Mouse (Mus musculus): ENCODE data around the gene Elf3.
"Not testable (repeated sequence)": the region's sequence is repeated elsewhere in the genome, so short reads cannot be mapped to it uniquely, and the experiment has no call there.

Elf3 gene

DNA sequence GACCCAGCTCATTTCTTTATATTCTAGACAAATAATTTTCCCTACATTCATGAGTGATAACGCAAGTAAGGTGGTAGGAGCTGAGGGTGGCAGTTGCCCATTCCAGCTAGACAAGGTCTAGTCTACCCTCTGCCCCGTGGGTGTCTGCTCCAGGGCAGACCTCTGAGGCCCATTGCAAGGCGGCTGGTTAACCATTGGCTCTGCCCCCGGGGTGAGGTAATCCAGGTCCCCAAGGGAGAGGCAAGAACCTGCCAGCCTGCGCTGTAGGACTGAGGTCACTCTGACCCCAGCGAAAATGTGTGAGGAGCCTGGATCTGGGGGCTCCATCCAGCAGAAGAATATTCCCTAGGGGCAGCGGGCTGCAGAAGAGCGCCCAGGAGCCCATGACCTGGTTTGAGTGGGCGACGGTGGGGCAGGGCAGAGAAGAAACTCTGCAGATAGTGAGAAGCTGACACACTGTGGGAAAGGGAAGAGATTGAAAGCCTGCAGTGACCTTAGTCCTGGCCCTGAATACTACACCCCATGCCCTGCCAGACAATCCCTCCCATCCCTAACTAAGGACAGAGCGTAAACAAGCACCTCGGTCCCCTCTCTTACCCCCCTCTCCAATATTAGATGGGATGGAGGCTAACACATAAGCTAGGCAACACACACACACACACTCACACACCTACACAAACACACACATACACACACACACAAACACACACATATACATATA lies 21.1 kb downstream of the Elf3 start:
- no peak for DNase-seq (ENCODE audit: low spot score in 2 of 2)

DNA sequence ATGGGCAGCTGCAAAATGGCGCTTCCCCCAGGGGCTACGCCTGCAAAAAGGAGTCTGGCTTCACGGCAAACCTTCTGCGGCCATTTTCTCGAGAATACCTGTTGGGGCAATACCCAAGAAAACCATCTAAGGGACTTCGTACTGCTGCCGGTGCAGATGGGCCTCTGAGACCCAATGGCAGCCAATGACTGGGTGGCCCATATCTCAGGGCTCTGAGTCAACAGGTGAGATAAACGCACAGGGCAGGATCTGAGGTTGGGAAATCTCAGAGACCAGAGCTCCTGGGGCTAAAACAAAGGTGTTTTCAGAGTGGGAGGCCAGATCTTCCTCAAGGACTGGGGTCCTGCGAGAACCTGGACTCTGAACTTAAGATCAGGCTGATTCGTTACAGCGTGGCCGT lies 23.6 kb downstream of the Elf3 start:
- no peak for DNase-seq (ENCODE audit: low spot score in 2 of 2)

DNA sequence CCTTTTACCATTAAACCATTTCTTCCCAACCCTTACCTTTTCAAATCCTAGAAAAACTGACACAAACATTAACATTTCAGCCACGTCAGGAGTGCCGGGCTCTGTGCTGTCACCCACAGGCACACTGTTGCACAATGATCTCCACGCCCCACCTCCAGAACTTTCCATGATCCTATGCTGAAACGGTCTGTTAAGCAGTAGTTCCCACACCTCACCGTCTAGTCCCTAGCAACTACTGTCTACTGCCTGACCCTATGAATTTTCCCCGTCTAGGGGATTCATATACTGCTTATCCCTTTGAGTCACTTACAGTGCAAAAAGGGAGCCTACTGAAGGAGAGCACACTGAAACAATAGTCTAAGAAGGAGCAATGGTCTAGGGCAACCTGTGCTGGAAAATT lies 24.4 kb downstream of the Elf3 start:
- DNase-seq (ENCODE audit: low spot score in 2 of 2): no peak

DNA sequence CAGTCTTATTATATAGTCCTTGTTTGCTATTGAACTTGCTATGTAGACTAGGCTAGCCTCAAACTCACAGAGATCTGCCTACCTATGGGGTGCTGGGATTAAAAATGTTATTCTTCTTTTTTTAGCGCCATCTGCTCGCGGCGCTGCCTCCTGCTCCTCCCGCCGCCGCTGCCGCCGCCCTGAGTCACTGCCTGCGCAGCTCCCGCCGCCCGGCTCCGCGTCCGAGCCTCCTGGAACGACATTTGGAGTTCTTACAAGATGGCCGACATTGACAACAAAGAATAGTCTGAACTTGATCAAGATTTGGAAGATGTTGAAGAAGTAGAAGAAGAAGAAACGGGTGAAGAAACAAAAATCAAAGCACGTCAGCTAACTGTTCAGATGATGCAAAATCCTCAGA lies 26.5 kb downstream of the Elf3 start:
- DNase-seq (ENCODE audit: low spot score in 2 of 2): not testable (repeated sequence)

DNA sequence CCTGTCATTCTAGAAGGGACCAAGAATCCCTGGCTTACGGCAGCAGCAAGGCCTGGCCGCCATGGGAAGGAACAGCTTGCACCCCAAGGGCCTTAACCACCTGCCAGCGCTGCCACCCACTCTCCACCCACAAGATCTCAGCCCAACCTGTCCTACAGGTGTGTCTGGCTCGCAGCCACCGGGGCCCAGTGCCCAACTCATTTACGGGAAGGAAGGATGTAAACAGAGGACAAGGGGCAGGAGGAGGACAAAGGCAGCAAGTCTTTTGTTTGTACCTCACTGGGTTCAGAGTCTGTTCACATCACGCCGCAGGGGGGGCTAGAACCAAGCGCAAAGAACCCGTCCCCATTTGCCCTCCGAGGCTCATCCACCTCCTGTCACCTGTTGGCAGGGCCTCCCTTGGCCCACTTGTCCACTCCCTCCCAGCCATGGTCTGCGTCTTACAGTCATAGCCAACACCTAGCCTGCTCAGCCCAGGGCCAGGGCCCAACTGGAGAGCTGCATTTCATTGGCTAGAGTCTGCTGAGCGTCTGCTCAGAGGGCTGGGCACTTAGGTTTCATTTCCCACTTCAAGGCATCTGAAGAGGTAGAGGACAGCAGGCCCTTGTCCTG lies 30.9 kb downstream of the Elf3 start:
- peak; percentile 44 to 74 for DNase-seq (ENCODE audit: low spot score in 2 of 2)

DNA sequence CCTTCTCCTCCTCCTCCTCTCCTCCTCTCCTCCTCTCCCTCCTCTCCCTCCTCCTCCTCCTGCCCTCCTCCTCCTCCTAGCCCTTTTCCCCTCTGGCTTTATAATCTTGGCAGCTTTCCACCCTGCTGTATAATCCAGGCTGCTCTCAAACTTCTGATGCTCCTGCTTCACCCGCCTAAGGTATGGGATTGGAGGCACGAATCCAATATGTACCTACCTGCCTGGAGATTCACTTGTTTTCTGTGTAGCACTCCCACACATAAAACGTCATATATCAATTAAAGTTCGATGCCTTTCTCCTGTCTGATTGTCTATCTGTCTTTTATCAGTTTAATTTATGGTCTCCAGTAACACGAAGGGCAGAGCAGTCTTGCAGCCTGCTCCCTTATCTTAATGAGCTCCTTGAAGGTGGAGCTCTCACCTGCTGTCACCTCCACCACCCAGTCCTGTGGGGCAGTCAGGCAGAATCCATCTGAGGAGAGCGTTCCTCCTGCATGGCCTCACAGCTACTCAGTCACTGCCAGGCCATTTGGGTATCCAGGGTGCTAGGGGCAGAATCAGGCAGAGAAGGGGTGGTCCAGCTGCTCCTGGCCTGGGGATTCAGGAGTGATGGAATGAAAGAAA lies 33.3 kb downstream of the Elf3 start:
- no peak for DNase-seq (ENCODE audit: low spot score in 2 of 2)

DNA sequence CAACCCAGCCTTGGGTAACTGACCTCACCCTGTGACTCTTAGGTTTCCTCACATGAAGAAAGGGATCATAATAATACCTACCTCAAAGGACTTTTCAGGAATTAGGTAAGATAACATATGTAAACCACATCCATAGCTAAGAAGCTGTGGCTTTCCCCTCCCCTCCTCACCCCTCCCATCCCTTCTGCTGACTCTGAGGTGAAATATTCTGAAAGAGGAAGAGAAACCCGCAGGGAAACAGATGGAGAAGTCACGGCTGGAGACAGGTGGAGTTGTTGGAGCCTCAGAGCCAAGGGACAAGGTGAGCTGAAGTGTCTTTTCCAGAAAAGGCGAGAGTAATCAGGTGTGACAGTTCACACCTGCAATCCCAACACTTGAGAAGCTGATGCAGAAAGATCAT lies 34.2 kb downstream of the Elf3 start:
- DNase-seq (ENCODE audit: low spot score in 2 of 2): no peak

DNA sequence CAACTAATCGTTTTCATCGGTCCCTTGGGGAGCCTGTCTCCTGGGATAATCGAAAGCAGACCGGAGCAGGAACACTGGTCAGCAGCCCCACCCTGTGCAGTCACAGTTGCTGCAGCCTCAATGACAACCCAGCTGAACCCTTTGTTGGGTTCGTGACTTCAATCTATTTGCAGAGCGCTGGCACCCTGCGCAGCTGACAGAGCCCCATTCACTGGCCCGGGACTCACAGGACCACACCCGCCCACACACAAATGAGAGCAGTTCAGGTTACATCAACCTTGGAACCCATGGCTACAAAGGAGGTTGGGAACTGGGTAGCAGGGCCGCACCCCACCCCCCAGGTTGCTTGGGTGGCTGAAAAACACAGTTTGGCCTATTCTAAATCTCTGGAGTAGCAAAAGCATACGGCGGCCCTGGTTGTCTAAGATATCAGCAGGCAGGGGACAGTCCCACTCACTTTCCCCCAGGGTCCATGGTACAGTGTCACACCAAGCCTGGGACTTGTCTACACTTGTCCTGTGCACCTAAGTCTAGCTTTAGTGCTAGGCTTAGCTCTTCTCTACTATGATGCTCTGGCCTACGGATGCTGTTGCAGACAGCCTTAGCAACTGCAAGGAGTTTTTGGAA lies 40.6 kb downstream of the Elf3 start:
- DNase-seq (ENCODE audit: low spot score in 2 of 2): no peak

DNA sequence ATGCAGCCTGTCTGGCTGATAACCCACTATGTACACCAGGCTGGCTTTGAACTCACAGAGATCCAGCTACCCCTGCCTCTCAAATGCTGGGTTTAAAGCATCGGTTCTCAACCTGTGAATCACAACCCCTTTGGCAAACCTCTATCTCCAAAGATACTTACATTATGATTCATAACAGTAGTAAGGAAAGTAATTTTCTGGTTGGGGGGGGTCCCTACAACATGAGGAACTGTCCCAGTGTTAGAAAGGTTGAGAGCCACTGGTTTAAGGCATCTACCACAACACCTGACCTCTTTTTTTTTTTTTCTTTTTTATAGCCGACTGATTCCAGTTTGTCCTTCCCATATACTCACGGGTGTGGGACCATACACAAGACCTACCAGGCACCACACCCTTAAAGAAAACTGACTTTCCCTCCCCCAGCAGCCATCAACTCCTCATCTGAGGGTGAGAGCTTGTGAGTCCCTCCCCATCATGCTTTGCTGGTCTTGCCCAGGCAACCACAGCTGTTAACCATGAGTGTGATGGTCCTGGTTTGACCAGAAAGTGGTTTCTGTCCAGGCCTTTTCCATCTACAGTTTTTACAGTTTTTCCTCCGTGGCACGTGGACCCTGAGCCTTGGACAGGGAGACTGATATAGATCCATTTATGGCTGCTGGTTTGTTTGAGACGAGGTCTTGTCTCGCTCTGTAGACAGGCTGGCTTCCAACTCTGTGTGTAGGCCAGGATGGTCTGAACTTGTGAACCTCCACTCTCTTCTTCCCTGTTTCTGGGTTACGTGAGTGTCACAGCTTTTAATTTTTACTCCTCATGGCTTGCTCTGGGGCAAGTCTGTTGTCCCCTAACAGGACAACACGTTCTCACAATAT lies 44.4 kb downstream of the Elf3 start:
- no peak for DNase-seq (ENCODE audit: low spot score in 2 of 2)

DNA sequence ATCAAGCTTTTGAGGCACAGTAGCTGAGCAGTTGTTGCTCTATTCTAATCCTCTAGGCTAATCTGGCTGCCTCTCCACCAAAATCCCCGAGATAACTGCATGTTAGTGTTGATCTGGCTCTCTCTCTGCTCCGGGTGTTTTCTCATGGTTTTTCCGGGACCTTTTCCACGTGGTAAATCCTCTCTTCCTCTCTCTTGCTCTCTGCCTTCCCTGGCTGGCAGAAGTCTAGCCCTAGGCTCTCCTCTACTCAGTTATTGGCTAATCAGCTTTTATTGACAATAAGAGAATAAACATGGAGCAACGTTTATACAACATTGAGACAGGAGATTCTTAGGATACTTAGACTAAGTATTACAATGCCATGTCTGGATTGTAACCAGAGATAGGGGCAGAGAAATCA lies 47.9 kb downstream of the Elf3 start:
- DNase-seq (ENCODE audit: low spot score in 2 of 2): no peak

DNA sequence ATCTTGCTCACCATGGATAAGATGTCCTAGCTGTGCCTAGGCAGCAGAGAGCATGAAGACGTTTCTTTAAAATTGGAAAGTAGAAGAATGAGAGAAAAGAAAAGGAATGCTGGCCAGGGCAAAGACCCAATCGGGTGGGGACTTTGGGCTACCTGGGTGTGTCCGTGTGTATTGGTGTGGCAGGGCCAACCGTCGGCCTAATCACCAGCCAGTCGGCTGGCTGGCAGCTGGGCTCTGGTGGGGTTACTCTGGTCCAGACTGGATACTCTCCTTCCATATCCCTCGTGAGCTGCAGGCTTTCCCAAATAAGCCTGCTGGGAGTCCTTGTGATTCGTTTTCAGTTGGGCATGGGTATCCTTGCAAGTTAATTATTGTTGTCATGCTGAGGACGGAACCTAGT lies 49.7 kb downstream of the Elf3 start:
- no peak for DNase-seq (ENCODE audit: low spot score in 2 of 2)

DNA sequence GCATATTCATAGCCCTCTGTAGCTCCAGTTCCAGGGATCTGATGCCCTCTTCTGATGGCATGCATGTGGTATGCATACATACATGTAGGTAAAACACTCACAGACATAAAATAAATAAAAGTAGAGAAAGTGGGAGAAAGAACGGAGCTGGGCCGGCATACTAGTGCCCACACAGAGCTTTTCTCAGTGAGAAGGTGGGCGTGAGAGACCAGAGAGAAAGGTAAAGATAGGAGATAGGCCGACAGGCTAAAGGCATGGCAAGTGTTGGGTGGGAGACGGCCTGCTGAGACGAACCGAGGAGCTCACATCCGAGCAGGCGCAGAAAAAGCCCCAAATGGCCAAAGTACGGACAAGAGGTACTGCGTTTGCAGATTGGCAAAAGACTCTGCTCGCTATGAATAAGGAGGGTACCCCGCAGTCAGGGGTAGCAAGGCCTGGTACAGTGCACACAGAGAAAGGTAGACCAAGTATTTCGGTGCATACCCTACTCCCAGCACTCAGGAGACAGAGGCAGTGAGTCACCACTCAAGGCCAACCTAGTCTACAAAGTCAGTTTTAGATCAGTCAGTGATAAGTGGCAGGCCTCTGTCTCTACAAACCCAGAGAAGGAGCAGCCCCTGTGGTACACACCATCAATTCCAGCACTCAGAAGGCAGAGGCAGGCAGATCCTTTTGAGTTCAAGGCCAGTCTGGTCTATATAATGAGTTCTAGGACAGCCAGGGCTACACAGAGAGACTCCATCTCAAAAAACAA lies 51.6 kb downstream of the Elf3 start:
- DNase-seq (ENCODE audit: low spot score in 2 of 2): no peak

DNA sequence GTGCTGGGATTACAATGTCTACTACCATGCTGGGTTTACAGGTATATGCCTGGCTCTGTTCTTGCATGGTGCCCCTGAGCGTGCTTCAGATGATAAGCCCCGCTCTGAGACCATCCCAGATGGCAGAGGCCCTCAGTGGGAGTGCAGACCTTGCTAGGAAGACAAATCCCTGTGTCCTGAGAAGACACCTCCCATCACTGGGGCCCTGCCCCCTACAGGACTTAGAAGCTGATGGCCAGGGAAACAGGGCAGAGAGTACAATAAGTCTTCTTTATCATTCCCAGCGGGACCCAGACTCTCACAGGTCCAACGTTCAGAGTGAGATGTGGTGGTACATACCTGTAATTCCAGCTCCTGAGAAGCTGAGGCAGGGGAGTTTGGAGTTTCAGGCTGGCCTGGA lies 53.1 kb downstream of the Elf3 start:
- no peak for DNase-seq (ENCODE audit: low spot score in 2 of 2)

DNA sequence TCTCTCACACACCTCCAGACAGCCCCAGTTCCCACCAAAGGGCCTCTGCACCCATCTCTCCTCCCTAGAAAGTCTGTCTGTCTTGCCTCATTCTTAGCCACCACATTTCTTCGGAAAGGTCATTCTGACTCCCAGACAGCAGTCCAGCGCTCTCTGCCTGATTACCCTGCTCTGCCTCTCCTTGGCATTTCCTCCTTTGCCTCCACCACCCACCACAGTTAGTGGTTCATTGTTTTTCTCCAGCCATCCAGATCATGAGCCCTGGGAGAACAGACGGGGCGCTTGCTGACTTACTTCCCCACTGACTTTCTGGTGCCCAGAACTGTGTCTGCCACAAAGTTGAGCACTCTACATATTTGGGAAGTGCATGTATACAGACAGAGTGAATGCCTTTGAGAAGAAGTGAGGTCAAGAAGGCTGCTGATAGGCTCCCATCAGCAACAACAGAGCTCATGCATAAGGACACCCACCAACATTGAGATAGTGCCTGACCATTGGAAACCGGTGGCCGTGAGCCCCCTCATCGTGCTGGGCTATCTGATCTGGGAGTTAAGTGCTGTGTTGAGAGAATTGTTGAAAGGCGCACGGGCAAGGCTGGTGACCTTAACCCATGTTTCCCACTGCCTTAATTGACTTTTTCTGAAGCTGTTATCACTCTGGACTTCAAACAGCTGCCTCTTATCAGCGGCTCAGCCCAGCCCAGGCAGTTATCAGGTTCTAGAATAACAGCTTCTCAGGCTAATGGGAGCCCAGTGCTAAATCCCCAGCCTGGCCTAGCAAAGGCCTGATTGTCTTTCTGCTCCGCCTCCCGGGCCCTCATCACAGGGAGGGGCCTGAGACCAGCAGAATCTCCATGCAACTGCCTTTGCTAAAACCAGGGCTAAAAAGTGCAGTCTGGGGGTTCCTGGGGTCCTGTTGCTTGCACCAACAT lies 53.9 kb downstream of the Elf3 start:
- DNase-seq (ENCODE audit: low spot score in 2 of 2): no peak

Data from urinary bladder, postnatal 4 days (tissue).